Mouse (Mus musculus) lung, adult 2 months (tissue): Measurements from ENCODE around the gene Btbd9. TPM values are rescaled to one million over a fixed set of nuclear protein-coding genes. Genes with fewer than 3 reads are reported as not detected.
"Not testable (repeated sequence)": the region's sequence is repeated elsewhere in the genome, so short reads cannot be mapped to it uniquely, and the experiment has no call there.

Experiments
- DNase-seq: peaks from one replicate; pipeline ENCODE4 v3.0.0; 2022
- H3K4me1 ChIP-seq: fragments of 200-500 bp; 2 replicates; pipeline ENCODE4 v1.6.1; 2011; ENCODE audit warnings: low read length; ENCODE audit not compliant: control insufficient read depth, insufficient read depth
- H3K4me3 ChIP-seq: fragments of 200-500 bp; replicated peaks from 2 replicates; pipeline ENCODE3; 2011; ENCODE audit warnings: low read depth, mild to moderate bottlenecking, control low read depth, low read length; ENCODE audit errors: extremely low read depth
- CTCF ChIP-seq: fragments of 200-500 bp; IDR thresholded peaks from 2 replicates; pipeline ENCODE4 v1.5.1; 2011; ENCODE audit warnings: mild to moderate bottlenecking, low read length, control low read depth; ENCODE audit not compliant: insufficient read depth
- POLR2A ChIP-seq: fragments of 200-500 bp; IDR thresholded peaks from 2 replicates; pipeline ENCODE4 v1.6.1; 2011; ENCODE audit warnings: low read depth, mild to moderate bottlenecking, control low read depth, low read length, borderline replicate concordance; ENCODE audit errors: extremely low read depth
- WGBS: fragments of 180-500 bp; shearing (Covaris S2); methylation state at CpG from one replicate; pipeline ENCODE4 v1.1.7; 2018; 5-methylcytosine and 5-hydroxymethylcytosine counted together
- polyA plus RNA-seq: library from polyadenylated mRNA; depleted of rRNA; stranded (reverse); fragments of >200 nt; gene quantifications from 2 replicates; pipeline ENCODE4 v1.2.3, GENCODE M21; 2012; rRNA removed

Gene Btbd9
- polyA plus RNA-seq = 18.9 and 24.2 TPM in 2 replicates

DNA sequence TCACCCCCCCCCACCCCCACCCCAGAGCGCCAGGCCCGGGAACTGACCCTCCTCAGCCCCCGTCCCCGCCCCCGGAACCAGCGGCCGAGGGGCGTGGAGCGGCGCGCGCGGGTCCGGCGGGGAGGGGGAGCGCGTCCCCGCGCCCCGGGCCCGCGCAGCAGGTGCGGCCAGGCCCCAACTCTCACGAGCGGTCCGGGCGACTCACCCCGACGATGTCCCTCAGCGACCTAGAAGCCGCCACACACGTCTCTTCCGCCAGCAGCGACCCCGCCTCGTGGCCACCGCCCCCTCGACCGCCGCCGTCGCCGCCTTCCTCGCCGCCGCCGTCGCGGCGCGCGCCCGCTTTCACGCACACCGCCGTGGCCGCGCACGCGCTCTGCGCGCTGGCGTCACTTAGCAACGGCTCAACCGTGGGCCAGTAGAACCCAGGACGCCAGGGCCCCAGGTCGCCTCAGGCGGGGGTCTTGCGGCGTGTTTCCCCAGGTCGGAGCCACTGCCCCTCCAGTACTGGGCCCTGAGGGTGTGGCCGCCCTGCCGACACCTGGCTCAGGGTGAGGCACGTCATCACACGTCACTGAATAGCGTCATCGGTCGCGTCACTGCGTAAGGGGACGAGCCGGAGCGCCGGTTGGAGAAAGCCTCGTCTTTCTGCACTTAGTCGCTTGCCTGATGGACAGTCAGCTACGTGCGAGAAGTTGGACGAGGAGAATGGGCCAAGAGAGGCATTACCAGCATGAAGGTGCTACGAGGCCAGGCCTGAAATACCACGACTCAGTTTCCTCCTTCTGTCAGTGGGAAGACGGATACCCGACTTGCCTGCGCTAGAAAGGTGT, at the start of gene Btbd9:
Gene Btbd9 (minus strand): TSS at position 548 of the 833 bp plus-strand sequence.
- peak; percentile 100 for DNase-seq
- TF ChIP-seq POLR2A = peak; percentile 93; the same call in 1 of the 2 replicates
- TF ChIP-seq CTCF = no peak
- Histone ChIP-seq H3K4me3 (peak within 1 kb of the TSS; percentile 93), H3K4me1 (peaks cover 13% of the 10 kb centered on the region)
- under 1% methylated on average over 90 of the region's 94 CpGs for WGBS

DNA sequence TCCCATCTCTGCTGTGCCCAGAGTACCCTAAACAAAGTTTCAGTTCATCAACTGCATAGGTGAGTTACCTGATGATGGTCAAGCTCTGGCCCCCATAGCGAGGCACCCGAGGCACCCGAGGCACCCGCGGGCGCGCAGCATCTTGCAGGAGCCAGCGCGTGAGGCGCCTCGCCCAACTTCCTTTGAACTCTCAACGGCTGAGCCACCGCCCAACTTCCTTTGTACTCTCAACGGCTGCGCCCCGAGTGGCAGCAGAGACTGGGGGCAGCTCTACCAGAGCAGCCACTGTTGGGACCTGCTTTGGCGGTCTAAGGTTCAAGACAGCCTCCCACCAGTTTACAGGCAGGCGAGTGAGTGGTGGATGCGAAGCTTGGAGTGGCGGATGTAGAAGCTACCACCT, 47.8 kb upstream of the Btbd9 start, which contains the start of gene Dnah8:
Gene Dnah8 (plus strand): TSS at position 223 of the 400 bp plus-strand sequence.
- H3K4me3 ChIP-seq, H3K4me1 ChIP-seq, DNase-seq: not testable (repeated sequence)
- WGBS = no CpG with 5 or more reads among the region's 20 CpGs

- TF ChIP-seq CTCF (no peak), POLR2A (no peak)
- no peak overlapping the region for H3K4me3 ChIP-seq
- H3K4me1 ChIP-seq = no peaks in the 10 kb centered on the region
- no peak for DNase-seq
- 85% methylated on average over 3 of the region's 3 CpGs for WGBS
Measured at GRCm38 (mm10) chr17:30623200-30623599, 46.9 kb upstream of the Btbd9 start.

- Histone ChIP-seq H3K4me3 (no peak overlapping the region), H3K4me1 (no peaks in the 10 kb centered on the region)
- WGBS = 71% methylated on average over 4 of the region's 4 CpGs
- TF ChIP-seq POLR2A (no peak), CTCF (no peak)
- no peak for DNase-seq
Measured at GRCm38 (mm10) chr17:30621450-30621849, 45.2 kb upstream of the Btbd9 start.

DNA sequence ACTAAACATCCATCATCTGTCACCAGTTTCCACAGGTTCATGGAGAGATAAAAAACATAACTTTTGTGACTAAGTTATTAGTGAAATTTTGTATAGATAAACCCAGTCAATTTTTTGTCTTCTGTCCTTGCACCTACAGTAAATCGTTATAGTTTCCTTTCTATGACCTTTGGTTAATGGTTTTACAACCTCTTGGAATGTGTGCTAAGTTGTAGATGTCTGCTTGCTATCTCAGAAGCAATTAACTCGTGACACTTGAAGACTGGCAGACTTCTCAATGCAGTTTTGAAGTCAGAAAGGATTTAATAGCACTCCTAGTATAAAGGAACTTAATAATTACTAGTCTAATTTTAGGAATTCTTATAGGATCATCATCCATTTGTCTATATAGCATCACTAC, 44.3 kb upstream of the Btbd9 start:
- no peak for DNase-seq
- Histone ChIP-seq H3K4me1 (no peaks in the 10 kb centered on the region), H3K4me3 (no peak overlapping the region)
- TF ChIP-seq POLR2A = no peak
- no peak for TF ChIP-seq CTCF
- WGBS = 67% methylated on average over 2 of the region's 2 CpGs

DNA sequence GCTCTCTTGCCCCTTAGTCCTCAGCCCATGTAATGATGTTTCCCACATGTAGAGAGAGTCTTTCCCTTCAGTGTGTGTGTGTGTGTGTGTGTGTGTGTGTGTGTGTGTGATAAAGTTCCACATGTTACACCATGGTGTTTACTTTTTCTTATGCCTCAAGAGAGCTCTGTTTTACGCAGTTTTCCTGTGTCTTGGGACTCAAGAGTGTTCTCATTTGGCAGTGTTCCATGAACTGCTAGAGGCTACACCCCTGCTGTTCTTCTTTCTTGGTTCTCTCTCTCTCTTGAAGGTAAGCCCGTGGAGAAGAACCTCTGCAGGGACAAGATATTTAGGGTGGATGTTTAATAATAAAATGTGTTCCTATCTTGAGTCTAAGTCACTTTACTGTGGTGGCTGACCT, 42.9 kb upstream of the Btbd9 start:
- TF ChIP-seq POLR2A = no peak
- TF ChIP-seq CTCF = no peak
- WGBS = 7% methylated on average over 2 of the region's 2 CpGs
- no peak for DNase-seq
- no peak overlapping the region for H3K4me3 ChIP-seq
- no peaks in the 10 kb centered on the region for H3K4me1 ChIP-seq

- WGBS = 62% methylated on average over 3 of the region's 3 CpGs
- no peak for TF ChIP-seq CTCF
- TF ChIP-seq POLR2A = no peak
- H3K4me3 ChIP-seq = no peak overlapping the region
- DNase-seq = no peak
- no peaks in the 10 kb centered on the region for H3K4me1 ChIP-seq
Measured at GRCm38 (mm10) chr17:30618136-30618891, 42.0 kb upstream of the Btbd9 start.

DNA sequence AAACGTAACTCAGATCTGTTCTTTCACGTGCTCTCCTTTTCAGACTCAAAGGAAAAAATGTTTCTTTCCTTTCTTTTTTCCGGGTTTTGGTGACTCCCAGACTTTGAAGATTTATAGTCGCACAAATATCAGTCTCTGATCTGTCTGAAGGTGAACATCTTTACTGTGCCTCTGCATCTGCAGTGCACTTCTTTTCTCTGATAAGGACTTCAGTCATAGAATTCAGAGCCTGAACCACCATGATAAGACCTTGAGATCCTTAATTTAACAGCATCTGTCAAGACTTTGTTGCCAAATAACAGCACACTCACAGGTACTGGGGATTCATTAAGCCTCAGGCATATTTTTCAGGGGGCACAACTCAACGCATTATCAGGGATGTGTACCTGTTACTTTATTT, 39.9 kb upstream of the Btbd9 start:
- no peak for TF ChIP-seq CTCF
- no peak for TF ChIP-seq POLR2A
- Histone ChIP-seq H3K4me1 (peaks cover 4% of the 10 kb centered on the region), H3K4me3 (no peak overlapping the region)
- WGBS = 88% methylated on average over 5 of the region's 5 CpGs
- no peak for DNase-seq

DNA sequence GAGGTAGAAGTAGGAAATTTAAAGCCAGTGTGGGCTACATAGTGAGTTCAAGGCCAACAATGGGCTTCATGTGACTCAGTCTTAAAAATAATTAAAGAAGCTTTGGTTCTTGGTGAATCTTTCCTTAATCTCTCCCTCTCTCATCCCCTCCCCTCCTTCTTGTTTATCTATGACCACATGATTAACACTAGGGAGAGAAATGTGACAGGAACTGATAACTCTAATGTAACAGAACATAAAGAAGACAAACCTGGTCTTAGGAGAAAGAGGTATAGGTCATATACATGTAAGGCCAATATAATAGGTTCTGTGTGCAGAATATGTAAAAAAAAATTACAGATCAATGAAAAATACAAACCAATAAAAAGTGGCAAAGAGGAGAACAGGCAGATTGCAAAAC, 37.1 kb upstream of the Btbd9 start:
- TF ChIP-seq POLR2A (no peak), CTCF (no peak)
- Histone ChIP-seq H3K4me3 (no peak overlapping the region), H3K4me1 (peaks cover 4% of the 10 kb centered on the region)
- DNase-seq = no peak

GRCm38 (mm10) chr17:30612075-30612859, 36.0 kb upstream of the Btbd9 start:
- TF ChIP-seq CTCF = no peak
- TF ChIP-seq POLR2A = peak; percentile 69; the same call in 1 of the 2 replicates
- Histone ChIP-seq H3K4me1 (peaks cover 4% of the 10 kb centered on the region), H3K4me3 (peak overlapping the region; percentile 77)
- under 1% methylated on average over 34 of the region's 34 CpGs for WGBS
- DNase-seq = peak; percentile 100
